Mouse (Mus musculus) gastrocnemius, adult 8-10 months (tissue): ENCODE data around the gene Stambpl1. TPM values are rescaled to one million over a fixed set of nuclear protein-coding genes. Genes with fewer than 3 reads are reported as not detected.
A peak's percentile ranks its signal among the peaks of the same experiment; 100 is the strongest.

Experiments
- DNase-seq, 2 experiments: peaks; one replicate each; pipeline ENCODE4 v3.0.0; 2022; ENCODE audit warnings: low spot score in 2 of 2
- total RNA-seq, 4 experiments: library from RNA; stranded (reverse); gene quantifications; 2 replicates each; pipeline ENCODE4 v1.2.4; 2022

The Stambpl1 gene
- total RNA-seq, result under 1 TPM; 0.48 to 0.80 (median 0.57) TPM

DNA sequence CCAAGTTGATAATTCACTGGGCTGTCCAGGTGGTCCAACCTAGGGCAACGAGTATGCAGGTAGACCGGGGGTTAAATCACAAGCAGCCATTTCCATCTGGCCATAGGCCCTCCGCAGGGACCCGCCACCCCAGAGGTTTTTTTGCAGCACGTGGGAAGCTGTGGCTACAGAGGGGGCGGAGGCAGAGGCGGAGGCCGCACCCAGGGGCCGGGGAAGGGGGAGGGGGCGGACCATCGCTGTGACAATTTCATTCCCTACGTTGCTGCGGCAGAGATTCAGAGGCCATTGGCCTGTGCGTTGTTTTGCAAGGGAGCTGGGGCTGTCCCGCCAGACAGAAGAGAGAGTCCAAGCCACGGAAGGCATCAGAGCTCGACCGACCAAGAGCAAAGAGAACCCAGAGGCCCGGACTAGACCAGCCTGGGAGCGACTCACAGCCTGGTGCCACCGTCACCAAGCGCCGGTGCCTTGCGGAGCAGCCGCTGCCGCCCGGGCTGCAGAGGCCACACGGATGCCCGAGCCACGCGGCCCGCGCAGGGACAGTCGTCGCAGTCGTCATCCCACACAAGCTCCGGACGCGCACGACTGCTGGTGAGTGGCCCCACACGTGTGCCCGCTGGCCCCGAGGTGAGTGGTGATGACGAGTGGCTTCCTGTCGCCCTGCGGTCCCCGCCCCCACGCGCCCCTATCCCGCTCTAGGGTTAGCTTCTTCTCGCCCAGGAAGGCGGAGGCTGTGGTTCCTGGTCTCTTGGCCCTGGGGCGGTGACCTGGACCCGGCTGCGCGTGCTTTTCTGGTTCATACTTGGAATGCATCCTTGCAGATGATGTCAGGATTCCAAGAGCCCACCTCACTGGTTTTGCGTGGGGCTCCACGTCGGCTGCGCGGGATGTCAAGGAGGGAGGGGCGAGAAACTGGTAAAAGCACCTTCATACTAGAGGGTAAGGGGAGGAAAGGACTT lies at the start of gene Stambpl1:
Gene Stambpl1, plus strand, starts transcription at position 222 of the 956 bp plus-strand sequence.
- DNase-seq, result peak; percentile 31 to 42

DNA sequence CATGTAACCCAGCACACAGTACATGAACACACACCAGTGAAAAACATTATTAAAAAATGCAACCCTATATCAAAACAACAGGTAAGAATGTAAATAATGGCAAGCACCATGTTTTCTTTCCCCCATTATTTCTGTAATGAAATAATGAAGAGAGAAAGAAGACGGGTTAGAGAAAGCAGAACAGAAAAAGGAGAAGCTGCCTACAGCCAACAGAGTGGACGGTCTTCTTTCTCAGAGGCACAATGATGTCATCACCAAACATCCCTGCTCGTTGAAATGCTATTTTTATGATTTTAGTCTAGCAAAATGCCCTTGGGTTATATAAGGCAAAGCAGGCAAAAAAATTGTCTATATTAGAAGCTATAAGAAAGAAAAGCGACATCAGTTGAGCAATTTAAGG lies 43.6 kb upstream of the Stambpl1 start:
- DNase-seq, result no peak

DNA sequence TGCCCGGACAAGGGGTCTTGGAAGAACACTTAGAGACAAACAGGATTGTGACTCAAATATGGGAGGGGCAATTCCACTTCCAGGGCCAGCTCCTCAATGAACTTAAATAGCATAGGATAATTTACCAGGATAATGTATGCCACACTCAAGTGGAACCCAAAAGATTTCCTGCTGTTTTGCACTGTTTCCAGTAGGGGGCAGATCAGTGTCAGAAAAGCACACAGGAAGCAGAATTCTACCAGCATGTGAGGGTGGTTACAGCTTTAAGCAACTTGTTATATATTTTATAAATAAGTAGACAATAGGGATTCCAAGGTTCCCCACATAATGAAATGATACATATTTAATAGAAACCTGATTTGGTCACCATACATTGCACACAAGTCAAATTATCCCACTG lies 40.1 kb upstream of the Stambpl1 start:
- no peak for DNase-seq

DNA sequence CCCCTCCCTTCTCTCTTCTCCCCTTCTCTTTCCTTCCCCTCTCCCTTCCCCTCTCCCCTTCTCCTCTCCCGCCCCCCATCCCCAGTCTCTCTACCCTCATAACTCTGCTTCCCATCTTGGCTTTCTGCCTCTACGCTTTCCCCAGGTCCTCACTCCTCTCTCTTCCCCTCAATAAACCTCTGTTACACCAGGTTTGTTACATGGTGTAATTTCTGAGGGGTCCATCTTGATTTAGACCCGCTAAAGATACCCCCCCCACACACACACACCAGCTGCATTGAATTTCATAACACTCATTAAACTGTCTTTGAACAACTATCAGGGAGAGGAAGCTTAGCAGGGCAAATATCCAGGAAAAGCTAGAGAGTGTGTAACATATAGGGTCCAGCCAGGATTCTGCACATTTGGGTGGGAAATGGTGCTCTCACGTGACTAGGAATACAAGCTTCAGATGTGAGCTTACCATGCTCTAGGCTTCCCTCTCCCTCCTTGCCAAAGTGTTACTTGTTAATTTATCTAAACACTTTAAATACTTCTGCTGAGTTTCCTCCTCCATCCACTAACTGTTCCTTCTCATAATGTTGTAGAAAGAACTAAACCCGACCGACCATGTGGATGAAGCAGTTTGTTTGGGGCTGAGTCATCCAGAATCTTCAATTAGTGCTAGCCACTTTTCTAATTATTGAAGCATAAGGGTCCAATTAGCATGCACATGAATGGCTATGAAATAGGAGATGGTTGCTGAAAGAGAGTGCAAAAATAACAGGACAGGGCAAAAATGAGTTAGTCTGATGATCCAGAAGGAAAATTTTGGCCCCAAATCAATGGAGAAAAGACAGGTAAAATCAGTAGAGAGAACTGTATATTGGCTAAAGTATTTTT lies 38.5 kb upstream of the Stambpl1 start:
- DNase-seq, result no peak

DNA sequence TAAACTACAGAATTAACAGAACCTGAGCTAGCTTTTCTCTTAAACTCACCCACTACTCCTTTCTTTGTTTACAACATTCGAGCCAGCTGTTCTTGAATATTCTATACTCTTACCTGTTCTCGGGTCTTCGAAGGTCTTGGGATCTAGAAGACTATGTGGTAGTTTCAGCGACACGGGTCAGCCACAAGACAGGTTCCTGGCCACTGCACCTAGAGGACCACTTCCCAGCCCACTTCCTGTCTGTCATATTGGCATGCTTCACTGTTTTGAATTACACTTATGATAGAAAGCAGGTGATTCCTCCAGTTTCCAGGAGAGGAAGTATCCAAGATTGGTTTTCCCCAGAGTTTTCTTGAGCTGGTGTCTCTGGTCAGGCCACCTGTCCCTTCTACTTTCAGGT lies 29.3 kb upstream of the Stambpl1 start:
- no peak for DNase-seq

DNA sequence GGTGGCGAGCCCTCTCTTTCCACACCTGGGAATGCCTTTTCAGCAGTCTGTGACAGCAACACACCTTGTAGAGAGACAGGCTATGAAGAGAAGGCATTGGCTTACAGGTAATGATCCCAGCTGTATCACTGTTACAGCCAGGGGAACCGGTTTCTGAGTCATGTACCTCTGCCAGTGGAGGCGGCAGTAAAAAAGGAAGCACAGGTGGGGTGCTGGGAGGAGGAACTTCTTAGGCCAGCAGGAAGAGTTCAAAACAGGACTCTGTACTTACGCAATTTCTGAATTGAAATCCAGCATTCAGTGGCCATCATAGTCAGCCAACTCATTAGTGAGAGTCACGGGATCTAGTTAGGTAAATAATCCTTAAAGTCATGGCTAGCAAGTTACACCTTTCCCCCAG lies 26.1 kb upstream of the Stambpl1 start, which contains the start of gene Ankrd22:
Gene Ankrd22, minus strand, starts transcription at position 163 of the 400 bp plus-strand sequence.
- DNase-seq, result no peak

DNA sequence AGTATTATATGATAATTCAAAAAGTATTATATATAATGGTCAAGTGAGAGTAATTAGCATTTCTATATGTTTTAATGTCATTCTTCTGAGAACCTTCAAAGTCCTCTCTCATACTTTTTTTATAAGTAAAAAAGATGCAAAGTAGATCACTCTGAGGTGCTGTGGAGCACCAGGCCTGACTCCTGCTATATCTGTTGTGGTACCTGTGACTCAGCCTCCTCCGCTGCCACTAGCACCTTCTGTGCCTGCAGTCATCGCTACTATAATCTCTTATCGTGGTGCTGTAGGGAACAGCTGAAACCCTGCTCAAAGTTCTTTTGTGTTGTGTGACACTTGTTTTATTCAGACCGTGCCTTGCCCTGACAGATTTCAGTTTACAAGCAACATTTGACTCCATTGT lies 25.6 kb upstream of the Stambpl1 start:
- no peak for DNase-seq

DNA sequence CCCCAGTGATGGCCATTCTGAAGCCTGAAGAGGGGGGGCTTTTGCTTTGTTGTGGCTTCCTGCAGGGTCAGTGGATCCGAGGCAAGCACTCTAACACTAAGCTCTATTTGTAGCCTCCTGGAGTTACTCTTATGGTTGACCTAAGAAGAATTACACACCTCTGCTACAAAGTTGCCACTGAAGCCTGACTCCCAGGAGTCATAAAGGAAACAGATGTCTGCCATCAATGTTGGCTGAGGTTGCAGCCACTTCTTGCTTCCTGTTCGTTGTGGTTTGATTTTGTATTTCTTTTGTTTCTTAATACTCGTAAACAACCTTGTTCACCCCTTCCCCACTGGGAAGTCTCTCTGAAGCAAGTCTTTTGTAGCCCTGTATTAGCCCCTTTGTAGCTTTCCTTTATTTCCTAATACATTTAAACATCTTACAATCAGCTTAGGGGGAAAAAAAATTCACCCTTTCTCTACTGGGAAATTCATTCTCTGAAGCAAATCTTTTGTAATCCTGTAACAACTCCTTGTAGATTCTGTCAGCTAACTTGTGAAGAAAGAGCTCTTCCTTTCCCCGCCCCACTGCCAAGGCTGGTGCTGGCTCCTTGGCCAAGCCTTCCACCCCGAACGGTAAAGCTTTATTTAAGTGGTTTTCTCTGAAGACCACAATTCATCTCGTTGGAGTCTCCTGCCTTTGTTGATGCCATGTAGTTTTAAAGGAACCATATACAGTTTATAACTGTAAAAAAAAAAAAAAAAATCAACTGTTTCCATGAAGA lies 23.9 kb upstream of the Stambpl1 start:
- DNase-seq, result no peak

DNA sequence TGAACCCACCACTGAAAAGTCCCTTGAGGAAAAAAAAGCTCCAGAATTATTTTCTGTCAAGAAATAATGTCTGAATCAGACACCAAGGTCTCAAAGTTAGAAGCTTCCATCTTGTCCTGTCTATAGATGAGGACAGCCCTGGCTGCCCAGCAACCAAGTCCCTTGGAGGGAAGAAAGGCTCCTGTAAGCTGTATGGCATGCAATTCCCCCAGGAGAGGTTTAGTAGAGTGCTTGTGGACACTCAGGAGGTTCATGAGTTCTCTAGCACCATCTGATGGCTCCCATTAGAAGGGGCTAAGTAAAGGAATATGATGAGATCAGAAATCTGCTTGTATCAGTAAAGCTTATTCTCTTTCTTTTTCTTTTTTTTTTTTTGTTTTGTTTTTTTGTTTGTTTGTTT lies 22.9 kb upstream of the Stambpl1 start:
- DNase-seq, result no peak

DNA sequence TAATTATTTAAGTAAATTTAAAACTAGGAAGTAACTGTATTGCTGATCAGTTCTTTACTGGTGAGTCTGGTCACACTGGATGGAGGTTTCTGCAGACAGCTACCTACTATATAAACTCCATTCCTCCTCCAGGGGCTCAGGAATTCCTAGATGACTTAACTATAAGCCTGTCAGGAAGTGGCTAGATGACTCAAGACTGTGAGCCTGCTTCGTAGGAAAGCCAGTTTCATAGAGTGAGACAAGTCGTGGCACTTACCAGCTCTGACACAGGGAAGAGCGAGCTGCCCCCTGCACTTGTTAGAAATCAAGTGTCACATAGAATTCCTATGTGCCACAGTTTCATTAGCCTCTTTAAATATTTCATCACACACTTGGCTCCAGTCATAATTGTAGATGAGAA lies 20.9 kb upstream of the Stambpl1 start:
- no peak for DNase-seq

DNA sequence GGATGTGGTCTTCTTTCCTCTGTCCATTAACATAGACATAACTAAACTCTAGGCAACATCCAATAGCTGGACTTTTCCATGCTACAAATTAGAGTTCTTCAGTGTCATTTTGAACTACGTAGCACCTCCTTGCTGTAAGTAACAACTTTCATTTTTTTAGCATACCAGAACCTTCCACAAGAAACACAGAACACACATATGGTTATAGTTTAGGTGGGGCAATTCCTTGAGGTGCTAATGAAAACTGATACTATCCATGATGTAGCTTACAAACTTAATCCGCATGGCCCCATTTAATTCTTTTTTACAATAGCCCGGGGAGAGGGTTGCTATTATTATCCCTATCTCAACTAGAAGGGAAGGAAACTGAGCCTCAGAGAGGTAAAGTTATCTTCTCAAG lies 18.0 kb upstream of the Stambpl1 start:
- no peak for DNase-seq

DNA sequence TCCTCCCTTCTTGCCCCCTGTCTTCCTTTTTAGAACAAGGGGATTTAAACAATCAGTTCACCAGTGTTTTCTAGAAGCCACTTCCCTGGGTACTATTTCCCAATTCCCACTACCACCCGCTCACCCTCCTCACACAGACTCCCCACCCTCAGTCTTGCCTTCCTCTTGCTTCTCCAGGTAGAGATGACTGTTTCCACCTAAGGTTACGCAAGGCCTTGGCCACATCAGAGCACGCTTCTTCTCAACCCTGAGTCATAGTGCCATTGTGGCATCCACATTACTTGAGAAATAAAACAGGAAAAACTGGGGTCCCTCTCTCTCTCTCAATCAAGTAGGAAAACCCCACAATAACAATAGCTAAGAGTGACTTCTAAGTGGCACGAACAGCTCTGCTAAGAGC lies 12.9 kb upstream of the Stambpl1 start:
- no peak for DNase-seq

DNA sequence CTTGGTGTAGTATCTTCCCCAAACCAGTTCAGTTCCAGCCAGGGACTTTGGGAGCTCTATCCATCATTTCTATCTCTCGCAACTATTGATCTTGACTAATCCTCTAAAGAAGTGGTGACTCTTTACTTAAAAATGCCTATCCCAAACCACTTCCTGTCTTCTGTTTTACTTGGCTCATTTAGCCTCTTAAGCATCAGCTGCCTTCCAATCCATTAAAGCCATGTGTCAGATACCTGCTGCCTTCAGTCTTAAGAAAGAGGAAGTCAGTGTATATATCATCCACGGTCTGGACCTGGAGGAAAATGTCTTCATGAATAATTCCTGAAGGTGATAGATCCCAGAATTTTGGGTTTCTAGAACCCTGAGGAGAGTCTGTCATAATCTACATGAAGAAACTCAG lies 11.7 kb upstream of the Stambpl1 start:
- DNase-seq, result no peak

DNA sequence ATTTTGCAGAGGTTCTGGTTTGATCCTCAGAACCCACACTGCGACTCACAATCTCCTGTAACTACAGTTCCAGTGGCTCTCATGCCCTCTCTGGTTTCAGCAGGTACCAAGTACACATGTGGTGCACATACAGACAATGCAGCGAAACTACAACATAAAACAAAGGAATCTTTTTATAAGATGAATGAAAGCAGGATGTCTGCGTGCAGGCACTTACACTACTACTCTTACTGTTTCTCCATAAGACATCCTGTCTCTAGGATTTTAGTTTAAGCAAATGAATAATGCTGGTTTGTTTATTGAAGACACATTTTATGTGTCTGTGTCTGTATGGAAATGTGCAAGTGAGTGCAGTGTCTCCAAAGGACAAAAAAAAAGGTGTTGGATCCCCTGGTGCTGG lies 10.8 kb upstream of the Stambpl1 start:
- DNase-seq, result no peak

DNA sequence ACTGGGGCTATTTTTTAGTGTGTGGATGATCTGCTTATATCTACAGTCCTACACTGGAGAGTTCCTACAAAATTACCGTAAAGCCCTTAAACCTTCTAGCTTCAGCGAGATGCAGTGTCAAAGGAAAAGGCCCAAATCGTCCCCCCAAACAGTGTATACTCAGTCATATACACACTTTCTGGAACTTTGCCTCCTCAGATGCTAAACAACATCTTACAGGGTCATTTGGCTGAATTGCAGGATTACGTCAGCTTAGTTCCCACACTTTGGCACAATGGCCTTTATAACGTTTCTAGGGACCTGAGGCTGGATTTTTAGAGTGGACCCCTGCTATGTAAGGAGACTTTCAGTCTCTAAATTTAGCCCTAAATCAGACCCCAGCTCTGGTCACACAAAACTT lies 9.5 kb upstream of the Stambpl1 start:
- no peak for DNase-seq

DNA sequence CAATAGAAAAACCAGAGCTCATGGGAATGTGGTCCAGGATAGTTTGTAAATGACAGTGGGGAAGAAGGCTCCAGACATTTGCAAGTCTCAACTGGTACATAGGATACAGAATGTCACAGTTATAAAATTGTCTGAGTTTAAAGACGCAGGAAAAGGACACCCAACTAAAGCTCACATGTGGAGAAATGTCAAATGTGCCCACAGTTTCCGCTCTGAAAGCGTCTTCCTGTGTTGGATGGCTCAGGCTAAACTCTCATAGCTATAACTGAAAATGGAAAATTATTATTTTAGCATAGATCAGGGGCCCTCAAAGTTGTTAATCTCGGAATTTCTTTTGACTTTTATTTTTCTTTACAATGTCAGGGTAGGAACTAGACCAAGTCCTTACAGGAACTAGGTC lies 5.2 kb upstream of the Stambpl1 start:
- DNase-seq, result no peak

DNA sequence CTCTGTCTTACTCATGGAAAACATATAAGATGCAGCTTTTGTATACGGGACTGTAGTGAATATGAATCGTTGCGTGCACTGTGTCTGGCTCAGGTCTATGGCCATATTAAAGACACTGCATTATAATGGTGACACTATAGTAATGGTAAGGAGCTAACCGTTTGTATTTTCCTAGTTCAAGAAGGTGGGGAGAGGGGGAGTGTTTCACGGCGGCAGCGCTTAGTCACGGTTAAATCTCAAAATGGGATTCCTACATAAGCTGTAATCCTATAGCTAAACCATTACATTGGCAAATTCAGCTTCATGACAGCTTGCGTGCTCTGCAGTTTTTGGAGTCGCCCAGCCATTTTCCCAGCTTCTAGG lies 403 bp upstream of the Stambpl1 start:
- no peak for DNase-seq

DNA sequence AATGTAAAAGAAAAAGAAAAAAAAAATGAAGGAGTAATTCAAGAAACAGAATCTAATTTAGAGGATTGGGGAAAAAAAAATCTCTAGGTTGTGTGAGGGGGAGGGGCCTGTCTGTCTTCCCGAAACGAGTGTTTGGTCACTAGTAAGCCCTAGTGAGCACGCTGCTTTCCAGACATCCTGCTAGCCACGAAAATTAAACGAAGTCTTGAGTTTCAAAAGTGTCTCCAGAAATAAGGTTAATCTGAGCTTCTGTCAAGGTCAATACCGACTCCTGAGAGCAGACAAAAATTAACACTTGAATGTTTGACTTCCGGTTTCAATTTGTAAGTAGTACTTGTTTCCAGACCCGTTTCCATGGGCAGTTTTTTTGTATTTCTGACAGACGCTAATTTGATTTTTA lies 1.1 kb downstream of the Stambpl1 start:
- DNase-seq, result no peak

DNA sequence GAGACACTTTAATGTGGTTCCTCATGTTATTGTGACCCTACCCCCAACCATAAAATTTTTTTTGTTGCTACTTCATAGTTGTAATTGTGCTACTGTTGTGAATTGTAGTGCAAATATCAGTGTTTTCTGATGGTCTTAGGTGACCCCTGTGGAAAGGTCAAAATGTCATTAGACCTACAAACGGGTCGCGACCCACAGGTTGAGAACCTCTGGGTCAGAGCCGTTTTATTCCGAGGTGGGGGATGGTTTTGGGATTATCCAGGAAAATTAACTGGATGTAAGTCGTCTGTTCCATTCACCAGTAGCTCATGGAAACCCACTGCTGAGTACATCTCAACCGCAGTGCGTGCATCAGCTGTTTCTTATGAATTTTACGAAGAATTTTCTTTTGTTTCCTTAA lies 1.7 kb downstream of the Stambpl1 start:
- no peak for DNase-seq

DNA sequence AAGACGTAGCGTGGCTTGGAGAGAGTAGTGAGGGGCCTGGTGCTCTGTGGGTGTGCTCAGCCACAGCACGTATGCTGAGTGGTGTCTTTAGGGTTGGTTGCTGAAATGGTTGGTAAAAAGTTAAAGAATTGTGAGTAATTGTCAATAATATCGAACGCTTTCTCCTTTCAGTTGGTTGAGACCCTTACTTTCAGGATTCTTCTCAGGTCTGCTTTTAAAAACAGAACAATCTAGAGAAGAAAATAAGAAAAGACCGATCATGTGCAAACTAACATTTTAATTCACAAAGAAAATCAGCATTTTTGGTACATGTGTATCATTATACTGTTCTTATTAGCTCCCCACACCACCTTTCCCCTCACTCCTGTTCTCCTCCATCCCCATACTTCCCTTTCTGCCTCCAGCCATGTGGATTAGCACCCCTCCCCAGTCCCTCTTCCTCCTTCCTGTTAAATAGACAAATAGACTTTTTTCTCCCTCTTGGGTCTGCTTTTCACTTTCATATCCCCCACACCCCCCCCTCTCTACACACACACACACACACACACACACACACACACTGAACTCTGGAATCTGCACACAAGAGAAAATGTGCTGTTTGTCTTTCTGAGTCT lies 2.2 kb downstream of the Stambpl1 start:
- no peak for DNase-seq

DNA sequence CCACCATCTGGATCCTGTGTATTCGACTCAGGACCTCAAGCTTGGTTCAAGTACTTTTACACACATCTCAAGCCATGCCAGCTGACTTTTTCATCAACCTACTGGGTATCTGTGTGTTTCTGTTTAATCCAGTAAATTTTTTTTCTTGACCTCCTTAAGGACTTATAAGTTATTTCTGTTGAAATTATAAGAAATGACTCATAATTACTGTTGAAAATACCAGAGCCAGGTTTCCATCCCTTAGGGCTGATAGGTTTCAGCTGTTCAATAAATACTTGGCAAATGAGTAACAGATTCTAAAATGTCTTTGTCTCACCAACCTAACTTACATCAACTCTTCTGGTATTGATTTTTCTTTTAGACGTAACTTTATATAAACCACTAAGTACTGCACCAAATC lies 3.0 kb downstream of the Stambpl1 start:
- no peak for DNase-seq
